Mouse (Mus musculus) layer of hippocampus, adult 8-10 months (tissue): Measurements from ENCODE around the gene Hnrnpdl. TPM values are rescaled to one million over a fixed set of nuclear protein-coding genes. Genes with fewer than 3 reads are reported as not detected.

Experiments used
- DNase-seq, 2 experiments: peaks; one replicate each; pipeline ENCODE4 v3.0.0; 2022; ENCODE audit warnings: low spot score in 2 of 2
- total RNA-seq, 4 experiments: library from RNA; stranded (reverse); gene quantifications; 2 replicates each; pipeline ENCODE4 v1.2.4; 2022

Gene Hnrnpdl
- total RNA-seq, 4 experiments from 2014 or later, result 182 to 223 (median 194) TPM

DNA sequence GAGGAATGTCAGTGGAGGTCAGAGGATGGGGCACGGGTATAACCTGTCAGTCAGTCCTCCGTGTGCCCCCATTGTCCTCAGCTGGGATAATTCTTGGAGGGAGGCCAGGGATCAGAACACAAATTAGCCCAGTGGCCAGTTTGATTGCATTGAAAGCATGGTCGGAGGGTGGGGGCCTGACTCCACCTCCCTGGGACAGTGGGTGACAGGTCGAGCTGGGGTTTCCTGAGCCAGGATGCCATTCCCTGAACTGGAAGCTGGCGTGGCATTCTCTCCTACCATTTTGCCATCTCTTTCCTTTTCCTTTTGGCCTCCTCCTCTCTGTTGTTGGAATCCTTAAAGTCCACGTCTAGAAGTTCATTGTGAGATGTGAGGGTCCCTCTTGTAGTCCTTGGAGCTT, 33.6 kb downstream of the Hnrnpdl start:
- DNase-seq, result no peak

- DNase-seq, result no peak
Observed at GRCm38 (mm10) chr5:100005431-100005830, 34.0 kb downstream of the Hnrnpdl start.

- no peak for DNase-seq
Observed at GRCm38 (mm10) chr5:100003895-100004294, 35.6 kb downstream of the Hnrnpdl start.

- DNase-seq, result no peak
Observed at GRCm38 (mm10) chr5:100000500-100000899, 39.0 kb downstream of the Hnrnpdl start.

GRCm38 (mm10) chr5:100000048-100000447, 39.4 kb downstream of the Hnrnpdl start:
- DNase-seq, result no peak

DNA sequence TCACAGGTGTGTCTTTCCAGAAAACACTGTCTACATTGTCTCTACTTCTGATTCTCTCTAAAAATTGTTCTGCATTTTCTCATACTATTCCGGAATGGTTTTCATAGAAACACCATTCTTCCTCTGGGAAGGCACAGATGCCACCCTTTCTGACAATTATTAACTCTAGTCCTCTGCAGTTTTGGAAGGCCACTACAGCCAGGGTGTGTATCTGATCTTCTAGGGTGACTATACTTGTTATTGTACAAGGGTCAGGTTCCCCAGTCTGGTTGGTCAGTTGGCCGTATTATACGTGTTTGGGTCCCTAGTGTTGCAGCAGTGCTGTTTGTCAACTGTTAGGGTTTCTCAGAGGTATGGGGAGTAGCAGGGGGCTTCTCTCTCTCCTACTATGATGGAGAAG, 44.8 kb downstream of the Hnrnpdl start:
- DNase-seq, result no peak

DNA sequence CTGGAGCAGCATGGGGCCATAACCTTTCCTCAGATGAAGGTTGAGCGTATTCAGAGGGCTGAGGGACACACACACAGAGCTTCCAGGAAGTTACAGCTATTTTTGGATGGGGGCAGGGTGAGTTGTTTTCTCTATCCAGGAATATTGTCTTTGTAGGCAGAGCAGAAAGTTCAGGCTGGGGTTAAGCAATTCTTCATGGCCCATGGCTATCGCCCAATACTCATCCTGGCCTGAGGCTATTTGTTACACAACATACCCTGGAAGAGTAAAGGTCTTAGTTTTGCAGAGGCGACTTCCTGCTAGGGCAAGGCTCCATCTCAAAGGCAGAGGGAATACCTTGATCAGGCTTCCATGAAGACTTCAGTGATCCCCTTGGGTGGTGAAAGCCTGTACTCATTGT, 45.3 kb downstream of the Hnrnpdl start:
- no peak for DNase-seq

Other genes starting within 250 kb of the Hnrnpdl start
- 1 to 10 TPM in 2 of 4 experiments, under 1 TPM in 1, not detected in 1; 0.52 to 1.5 (median 1.0) TPM for gene Vamp9, start 133.4 kb downstream of the Hnrnpdl start, total RNA-seq
- gene Hnrnpd, start 60.7 kb downstream of the Hnrnpdl start, total RNA-seq, result 100 to 1,000 TPM; 171 to 222 (median 202) TPM
- gene 4930524J08Rik, start 60.6 kb downstream of the Hnrnpdl start, total RNA-seq, result 1 to 10 TPM; 1.4 to 3.1 (median 1.6) TPM
- gene Enoph1, start 321 bp upstream of the Hnrnpdl start, total RNA-seq, result 10 to 100 TPM; 51.4 to 56.9 (median 55.1) TPM
- gene Tmem150c, start 120.1 kb upstream of the Hnrnpdl start, total RNA-seq, result 10 to 100 TPM; 61.3 to 73.4 (median 69.5) TPM